Mouse (Mus musculus): ENCODE results near the gene Stox2.

The Stox2 gene

GRCm38 (mm10) chr8:47354523-47355168 is 91.5 kb downstream of the Stox2 start:
- no peak for DNase-seq (ENCODE audit: low spot score in 2 of 2)

GRCm38 (mm10) chr8:47351914-47352701 is 94.1 kb downstream of the Stox2 start:
- no peak for DNase-seq (ENCODE audit: low spot score in 2 of 2)

DNA sequence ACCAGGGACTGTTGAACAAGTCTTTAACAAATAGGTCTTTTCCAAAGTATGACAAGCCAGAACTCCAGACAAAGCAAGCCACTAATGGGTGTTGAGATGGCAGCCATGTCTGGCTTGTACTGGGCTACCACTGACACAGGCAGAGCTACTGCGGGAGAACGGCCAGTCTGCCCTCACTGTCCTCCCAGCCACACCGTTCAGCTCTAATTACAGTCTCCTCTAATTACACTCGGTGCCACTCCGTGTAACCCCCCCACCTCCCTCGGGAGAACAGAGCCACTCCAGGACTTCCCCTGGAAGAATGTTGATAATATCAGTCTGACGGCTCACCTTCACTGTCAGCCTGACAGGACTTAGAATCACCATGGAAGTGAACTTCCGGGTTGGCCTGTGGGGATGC is 97.1 kb downstream of the Stox2 start:
- no peak for DNase-seq (ENCODE audit: low spot score in 2 of 2)

GRCm38 (mm10) chr8:47347809-47348208 is 98.4 kb downstream of the Stox2 start:
- no peak for DNase-seq (ENCODE audit: low spot score in 2 of 2)

GRCm38 (mm10) chr8:47345772-47346103 is 100.4 kb downstream of the Stox2 start:
- no peak for DNase-seq (ENCODE audit: low spot score in 2 of 2)

- DNase-seq (ENCODE audit: low spot score in 2 of 2): no peak
Observed at GRCm38 (mm10) chr8:47345085-47345771, 100.9 kb downstream of the Stox2 start.

- DNase-seq (ENCODE audit: low spot score in 2 of 2): no peak
Observed at GRCm38 (mm10) chr8:47341474-47341873, 104.7 kb downstream of the Stox2 start.

- DNase-seq (ENCODE audit: low spot score in 2 of 2): no peak
Observed at GRCm38 (mm10) chr8:47338691-47339323, 107.4 kb downstream of the Stox2 start.

GRCm38 (mm10) chr8:47336433-47336832 is 109.7 kb downstream of the Stox2 start:
- DNase-seq (ENCODE audit: low spot score in 2 of 2): no peak

DNA sequence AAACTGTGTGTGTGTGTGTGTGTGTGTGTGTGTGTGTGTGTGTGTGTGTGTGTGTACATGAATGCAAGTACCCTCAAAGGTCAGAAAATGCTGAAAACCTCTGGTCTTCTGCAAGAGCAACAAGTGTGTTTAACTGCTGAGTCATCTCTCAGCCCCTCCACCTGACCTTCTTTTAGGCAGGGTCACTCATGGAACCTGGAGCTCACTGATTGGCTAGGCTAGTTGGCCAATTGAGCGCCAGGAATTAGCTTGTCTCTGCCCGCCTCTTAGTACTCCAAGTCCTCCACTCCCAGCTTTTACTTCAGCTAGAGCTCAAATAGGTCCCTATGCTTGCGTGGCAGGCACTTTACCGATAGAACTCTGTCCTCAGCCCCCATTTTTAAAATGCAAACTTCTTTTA is 110.2 kb downstream of the Stox2 start:
- no peak for DNase-seq (ENCODE audit: low spot score in 2 of 2)

- DNase-seq (ENCODE audit: low spot score in 2 of 2): no peak
Observed at GRCm38 (mm10) chr8:47334223-47334757, 111.9 kb downstream of the Stox2 start.

GRCm38 (mm10) chr8:47332941-47333340 is 113.2 kb downstream of the Stox2 start:
- no peak for DNase-seq (ENCODE audit: low spot score in 2 of 2)

DNA sequence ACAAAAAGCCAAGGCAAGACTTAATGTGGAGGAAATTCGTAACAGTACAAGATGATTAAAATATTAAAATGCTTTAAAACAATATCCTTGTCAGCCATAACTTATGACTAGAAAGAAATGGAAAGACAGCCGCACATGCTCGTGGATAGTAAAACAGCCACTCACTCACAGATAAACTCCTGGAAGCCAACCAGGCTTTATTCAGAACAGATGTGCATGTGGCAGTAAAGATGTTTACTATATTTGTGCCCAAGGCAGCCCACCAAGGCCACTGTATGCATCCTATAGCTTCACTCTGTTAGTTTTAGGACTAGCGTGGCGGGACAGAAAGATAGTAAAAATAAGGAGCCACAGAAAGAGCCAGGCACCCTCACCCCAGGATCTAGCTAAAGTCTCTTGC is 115.2 kb downstream of the Stox2 start:
- DNase-seq (ENCODE audit: low spot score in 2 of 2): no peak

DNA sequence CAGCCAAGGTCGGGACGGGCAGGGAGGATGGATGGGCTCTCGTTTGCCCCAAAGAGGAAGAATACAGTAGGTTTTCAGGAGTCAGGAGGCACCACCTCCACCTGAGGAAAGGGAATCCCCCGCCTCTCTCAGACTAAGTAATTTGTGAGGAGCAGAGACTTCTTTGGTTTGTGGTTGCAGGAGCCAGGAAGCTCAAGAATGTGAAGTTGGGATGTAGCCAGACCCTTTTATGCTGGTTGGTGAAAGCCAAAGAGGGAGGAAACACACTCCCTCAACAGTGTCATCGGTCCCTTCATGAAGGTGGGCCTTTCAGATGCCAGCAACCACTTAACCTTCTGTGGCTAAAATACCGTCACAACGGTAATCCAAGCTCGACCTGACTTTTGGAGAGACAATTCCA is 119.8 kb downstream of the Stox2 start:
- no peak for DNase-seq (ENCODE audit: low spot score in 2 of 2)

DNA sequence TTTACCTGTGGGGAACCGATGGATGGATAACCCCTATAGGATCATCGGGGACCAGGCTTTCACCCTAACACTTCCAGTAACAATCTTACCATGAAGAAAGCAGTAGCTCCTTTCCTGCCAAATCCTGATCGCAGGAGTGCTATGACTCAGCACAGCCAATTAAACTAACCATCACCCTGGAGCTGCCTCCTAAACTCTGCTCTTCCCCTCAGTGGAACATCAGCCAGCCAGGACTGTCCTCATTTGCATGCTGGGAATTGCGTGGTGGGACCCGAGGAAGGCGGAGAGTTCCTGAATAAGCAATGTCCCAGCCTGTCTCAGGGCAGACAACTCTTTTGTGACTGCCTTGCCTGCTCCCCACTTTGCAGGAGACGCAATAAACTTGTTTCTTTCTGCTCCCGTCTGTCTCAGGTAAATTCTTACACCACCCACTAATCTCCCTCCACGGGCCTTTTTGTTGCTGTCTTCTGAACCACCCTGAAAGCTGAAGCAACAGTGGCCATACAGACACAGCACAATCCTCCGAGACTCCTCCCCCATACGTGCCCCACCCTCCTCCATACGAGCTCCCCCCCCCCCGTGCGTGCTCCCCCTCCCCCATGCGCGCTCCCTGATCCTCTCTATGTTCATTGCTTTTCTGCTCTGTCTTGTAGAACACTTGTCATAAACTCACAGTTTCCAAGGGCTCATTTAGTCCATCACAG is 121.9 kb downstream of the Stox2 start:
- no peak for DNase-seq (ENCODE audit: low spot score in 2 of 2)

- no peak for DNase-seq (ENCODE audit: low spot score in 2 of 2)
Observed at GRCm38 (mm10) chr8:47321282-47321681, 124.9 kb downstream of the Stox2 start.

- DNase-seq (ENCODE audit: low spot score in 2 of 2): no peak
Observed at GRCm38 (mm10) chr8:47320707-47321106, 125.5 kb downstream of the Stox2 start.

DNA sequence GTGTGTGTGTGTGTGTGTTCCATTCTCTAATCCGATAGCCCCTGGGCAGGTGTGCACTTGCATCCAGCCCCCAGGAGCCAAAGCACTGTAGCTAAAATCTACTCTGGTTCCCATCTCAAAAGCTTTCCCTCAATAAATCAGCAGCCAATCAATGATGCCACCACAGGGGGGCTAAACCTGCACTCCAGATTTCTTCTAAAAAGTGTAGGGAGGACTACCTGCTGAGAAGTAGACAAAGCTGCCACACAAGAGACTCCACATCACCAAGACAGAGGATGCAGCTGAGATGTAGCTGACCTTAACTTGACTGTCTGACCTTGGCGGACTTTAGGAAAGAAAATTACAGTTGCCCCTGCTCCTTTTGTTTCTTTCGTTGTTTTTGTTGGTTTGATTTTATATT is 127.7 kb downstream of the Stox2 start:
- no peak for DNase-seq (ENCODE audit: low spot score in 2 of 2)

DNA sequence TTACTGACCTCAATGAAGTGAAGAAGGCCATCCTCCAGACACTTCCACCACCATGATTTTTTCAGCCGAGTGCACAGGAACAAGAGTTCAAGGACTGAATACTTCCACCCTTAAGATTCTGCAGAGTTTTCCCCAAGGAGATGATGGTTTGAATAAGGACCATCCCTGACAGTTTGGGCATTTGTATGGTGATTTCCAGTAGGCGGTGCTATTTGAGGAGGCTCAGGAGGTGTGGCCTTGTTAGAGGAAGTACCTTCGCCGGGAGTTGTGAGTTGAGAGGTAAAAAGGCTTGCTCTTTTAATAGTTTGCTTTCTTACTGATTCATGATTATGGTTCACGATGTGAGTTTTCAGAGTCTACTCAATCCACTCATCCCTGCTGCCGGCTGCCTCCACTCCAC is 138.0 kb downstream of the Stox2 start:
- no peak for DNase-seq (ENCODE audit: low spot score in 2 of 2)

- no peak for DNase-seq (ENCODE audit: low spot score in 2 of 2)
Observed at GRCm38 (mm10) chr8:47306372-47306771, 139.8 kb downstream of the Stox2 start.

- DNase-seq (ENCODE audit: low spot score in 2 of 2): no peak
Observed at GRCm38 (mm10) chr8:47305880-47306279, 140.3 kb downstream of the Stox2 start.

- DNase-seq (ENCODE audit: low spot score in 2 of 2): no peak
Observed at GRCm38 (mm10) chr8:47298460-47298859, 147.7 kb downstream of the Stox2 start.
